Mouse (Mus musculus): Measurements from ENCODE around the gene Rps6kb1.
"Not testable (repeated sequence)": the region's sequence is repeated elsewhere in the genome, so short reads cannot be mapped to it uniquely, and the experiment has no call there.

Gene Rps6kb1

DNA sequence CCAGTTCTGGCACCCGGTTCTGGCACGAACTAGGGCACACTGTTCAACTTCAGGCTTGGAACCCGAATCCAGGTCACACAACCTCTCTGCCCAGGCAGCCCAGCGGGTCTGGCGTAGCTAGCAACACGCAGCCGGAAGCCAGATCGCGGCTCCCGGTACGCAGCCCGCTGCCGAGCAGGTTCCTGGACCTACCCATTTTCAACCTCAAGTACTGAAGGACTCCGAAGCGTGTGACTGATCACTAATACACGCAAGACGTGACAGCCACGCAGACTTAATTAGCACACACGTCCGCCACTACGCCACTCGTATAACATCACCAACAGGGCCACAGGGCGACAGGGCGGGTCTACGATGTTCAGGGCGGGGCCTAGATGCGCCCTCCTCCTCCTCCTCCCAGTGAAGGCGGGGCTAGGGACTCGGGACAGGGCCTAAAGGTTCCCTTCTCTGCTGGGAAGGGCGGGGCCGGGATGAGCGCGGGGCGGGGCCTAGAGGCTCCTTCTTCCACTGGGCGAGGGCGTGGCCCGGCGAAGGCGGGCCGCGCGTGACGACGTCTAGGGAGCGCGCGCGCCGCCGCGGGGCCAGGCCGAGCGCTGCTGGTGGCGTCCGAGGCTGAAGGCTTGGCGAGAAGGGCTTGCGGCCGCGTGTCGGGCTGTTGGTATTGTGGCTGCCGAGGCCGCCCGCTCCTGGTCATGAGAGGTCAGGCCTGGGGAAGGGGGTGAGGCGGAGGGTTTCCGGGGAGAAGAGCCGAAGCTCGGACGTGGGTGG lies 60.3 kb downstream of the Rps6kb1 start, which contains the start of gene Rnft1:
Gene Rnft1, plus strand, starts transcription at position 557 of the 768 bp plus-strand sequence.
- in situ Hi-C loops (cut with MboI, MseI) = no loop called here

DNA sequence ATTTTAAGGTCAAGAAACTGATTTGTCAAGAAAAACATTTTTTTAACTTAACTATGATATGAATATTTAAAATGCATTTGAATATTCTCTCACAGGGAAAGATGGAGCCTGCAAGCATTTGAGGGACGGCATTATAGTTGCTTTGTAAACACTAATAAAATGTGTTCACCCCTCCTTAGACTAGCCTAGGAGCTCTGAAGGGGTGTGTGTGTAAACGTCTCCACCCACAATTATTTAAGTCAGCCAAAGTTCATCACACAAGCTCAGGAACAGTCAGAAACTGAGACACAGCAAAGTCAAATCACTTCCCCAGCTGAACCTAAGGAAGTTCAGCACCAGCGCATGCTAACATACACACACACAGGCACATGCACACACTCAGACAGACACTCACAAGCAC lies 71.0 kb downstream of the Rps6kb1 start:
- in situ Hi-C loops (cut with MboI, MseI) = no loop called here

DNA sequence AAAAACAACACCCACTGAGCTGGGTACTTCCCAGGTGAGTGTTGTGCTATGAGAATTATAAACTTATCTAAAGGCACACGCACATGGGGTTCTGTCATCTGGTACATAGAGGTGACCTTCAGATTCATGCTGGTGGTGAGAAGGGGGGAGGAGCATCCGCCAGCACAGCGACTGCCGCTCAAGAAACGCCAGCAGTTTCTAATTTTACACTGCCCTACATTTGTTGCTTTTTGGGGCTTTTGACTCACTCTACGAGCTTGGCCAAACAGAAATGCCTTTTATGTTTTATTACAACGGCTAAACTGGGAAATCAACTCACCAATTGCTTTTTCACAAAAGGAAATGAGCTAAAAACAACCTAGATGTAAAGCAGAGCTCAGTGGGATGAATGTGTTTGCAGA lies 71.8 kb downstream of the Rps6kb1 start:
- in situ Hi-C loops (cut with MboI, MseI) = no loop called here

DNA sequence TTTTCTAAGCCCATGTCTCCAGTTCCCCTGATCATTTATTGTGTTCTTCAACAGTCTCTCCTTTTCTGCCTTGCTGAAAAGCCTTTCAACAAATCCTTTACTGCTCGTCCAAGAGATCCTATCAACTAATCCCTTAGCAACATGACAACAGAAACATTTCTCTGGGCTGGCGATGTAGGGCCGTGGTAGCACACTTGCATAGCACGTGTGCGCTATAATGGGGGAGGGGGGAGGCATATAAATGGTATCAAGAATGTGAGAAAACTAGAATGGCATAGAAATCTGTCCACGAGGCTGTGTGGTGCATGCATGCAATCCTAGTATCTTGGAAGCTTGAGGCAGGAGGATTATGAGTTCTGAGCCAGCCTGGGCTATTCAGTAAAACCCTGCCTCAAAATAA lies 72.8 kb downstream of the Rps6kb1 start:
- in situ Hi-C loops (cut with MboI, MseI) = no loop called here

DNA sequence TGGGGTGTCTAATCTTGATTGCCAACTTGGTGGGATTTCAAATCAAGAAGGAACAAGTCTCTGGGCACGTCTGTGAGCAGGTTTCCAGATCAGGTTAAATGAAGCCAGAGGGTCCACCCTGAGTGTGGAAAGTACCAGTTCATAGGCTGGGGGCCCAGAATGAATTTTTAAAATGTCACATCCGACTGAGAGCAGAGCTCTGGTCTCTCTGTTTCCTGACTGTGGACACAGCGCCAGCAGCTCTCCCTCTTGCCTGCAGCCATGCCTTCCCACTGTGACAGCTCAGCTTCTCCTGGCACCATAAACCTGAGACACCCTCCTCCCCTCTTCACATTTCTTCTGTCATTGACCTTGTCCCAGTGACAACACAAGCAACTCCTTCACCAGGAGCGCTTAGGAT lies 75.6 kb downstream of the Rps6kb1 start:
- in situ Hi-C loops (cut with MboI, MseI) = no loop called here

DNA sequence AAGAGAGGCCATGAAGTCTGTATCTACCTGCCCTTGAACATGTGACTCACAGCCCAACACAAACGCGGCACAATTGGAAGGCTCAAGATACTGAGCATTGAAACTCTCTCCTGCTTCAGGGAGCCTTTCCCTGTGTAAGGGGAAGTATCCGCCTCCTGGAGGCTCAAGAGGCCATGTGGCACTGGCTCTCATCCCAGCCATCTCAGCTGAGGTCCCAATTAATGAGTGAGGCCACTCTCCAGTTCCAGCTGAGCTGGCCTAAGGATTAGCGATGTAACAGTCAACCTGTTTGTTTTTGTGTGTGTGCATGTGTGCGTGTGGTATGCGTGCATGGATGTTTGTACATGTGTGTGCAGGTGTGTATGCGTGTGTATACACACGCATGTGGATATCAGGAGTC lies 76.3 kb downstream of the Rps6kb1 start:
- in situ Hi-C loops (cut with MboI, MseI) = no loop called here

DNA sequence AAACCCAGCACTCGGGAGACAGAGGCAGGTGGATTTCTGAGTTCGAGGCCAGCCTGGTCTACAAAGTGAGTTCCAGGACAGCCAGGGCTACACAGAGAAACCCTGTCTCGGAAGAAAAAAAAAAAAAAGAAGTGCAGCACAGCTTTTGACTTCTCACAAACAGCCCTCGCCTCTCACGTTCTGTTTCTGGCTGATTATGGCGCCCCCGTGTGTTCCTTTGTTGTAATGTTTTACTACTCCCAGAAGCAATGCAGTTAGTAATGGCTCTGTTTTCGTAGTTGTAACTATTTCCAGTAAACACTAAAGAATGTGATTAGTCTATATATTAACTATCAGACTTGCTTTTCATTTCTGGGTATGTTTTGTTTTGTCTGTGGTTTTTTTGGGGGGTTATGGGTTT lies 80.3 kb downstream of the Rps6kb1 start:
- in situ Hi-C loops (cut with MboI, MseI) = not testable (repeated sequence)

DNA sequence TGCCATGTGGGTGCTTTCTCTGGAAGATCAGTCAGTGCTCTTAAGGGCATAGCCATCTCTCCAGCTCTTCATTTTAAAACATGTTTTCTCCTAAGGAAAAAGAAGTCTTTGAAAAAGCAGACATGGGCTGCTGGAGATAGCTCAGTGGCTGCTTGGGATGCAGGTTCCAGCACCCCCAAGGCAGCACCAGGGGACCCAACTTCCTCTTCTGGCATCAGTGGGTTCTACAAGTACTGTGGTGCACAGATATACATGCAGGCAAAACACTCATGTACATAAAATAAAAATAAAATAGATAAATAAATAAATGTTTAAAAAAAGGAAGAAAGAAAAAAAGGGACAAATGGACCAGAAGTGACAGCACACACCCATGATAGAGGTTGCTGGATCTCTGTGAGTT lies 82.0 kb downstream of the Rps6kb1 start:
- in situ Hi-C loops (cut with MboI, MseI) = no loop called here

DNA sequence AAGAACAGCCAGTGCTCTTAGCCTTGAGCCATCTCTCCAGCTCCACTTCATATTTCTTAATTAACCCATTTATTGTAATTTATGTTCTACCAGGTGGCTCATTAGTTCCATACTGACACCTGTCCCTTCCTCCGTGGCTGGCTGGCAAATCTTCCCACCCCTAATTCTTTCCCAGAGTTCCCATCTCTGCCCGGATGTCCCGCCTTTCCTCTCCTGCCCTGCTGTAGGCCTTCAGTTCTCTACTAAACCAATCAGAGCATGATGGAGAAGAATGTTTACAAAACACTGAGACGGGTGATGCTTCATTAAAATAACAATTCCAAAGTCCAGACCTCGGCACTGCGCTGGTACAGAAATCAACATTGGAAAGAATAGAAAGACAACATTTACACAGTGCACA lies 85.7 kb downstream of the Rps6kb1 start:
- in situ Hi-C loops (cut with MboI, MseI) = no loop called here

DNA sequence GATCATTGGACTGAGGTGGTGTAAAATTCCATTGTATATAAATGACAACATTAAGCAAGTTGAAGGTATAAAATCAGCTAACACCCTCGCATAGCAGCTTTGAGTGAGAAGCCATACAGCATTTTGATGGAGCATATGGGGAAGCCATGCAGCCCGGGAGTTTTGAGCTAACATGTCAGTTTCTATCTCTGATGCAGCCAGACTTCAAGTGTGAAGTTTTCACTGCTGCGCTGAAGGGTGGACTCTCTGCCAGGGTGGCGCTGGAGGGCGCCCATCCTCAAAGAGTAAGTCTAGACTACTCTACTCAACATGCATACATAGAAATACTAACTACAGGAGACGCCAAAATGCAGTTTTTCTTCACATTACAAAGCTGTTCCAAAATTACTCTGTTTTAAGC lies 87.1 kb downstream of the Rps6kb1 start:
- in situ Hi-C loops (cut with MboI, MseI) = no loop called here

DNA sequence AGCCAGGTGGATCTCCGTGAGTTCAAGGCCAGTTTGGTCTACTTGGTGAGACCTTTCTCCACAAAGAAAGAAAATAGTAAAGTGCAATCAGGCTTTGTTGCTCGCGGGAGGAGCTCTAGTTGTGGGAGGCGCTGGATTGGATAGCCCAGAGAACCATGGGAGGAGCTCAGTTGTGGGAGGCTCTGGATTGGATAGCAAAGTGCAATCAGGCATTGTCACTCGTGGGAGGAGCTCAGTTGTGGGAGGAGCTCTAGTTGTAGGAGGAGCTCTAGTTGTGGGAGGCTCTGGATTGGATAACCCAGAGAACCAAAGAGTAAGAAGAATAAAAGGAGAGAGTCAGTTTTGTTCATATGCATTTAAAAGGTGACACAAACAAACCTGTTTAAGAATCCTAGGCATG lies 90.6 kb downstream of the Rps6kb1 start:
- in situ Hi-C loops (cut with MboI, MseI) = loop anchor here in 1 of 2 experiments (5.0 kb wide), 1 partner anchor 602 kb away; the partner anchor contains the start of gene Gm11444
